Mouse (Mus musculus) heart, embryonic 12.5 days (tissue): ENCODE results near the gene Shisa6. TPM values are rescaled to one million over a fixed set of nuclear protein-coding genes. Genes with fewer than 3 reads are reported as not detected.

Experiments
- ATAC-seq: fragments of 200-750 bp; cut with Nextera tagmentation; 2 replicates; pipeline ENCODE4 v1.8.0; 2017; ENCODE audit warnings: moderate TSS enrichment, moderate library complexity; ENCODE audit not compliant: insufficient number of reproducible peaks, low FRiP score
- H3K27ac ChIP-seq: fragments of 300-500 bp; sonication (generic); 2 replicates; pipeline ENCODE4 v1.5.1; 2016; ENCODE audit warnings: mild to moderate bottlenecking, moderate library complexity; ENCODE audit not compliant: poor library complexity, severe bottlenecking
- H3K27me3 ChIP-seq: fragments of 300-500 bp; sonication (generic); replicated peaks from 2 replicates; pipeline ENCODE4 v1.6.1; 2016; ENCODE audit warnings: mild to moderate bottlenecking, moderate library complexity
- H3K36me3 ChIP-seq: fragments of 300-500 bp; sonication (generic); 2 replicates; pipeline ENCODE4 v1.6.1; 2016; ENCODE audit warnings: mild to moderate bottlenecking, moderate library complexity
- H3K4me1 ChIP-seq: fragments of 300-500 bp; sonication (generic); replicated peaks from 2 replicates; pipeline ENCODE4 v1.6.1; 2016; ENCODE audit warnings: mild to moderate bottlenecking
- H3K4me2 ChIP-seq: fragments of 300-500 bp; sonication (generic); 2 replicates; pipeline ENCODE4 v1.6.1; 2016; ENCODE audit warnings: mild to moderate bottlenecking, moderate library complexity
- H3K4me3 ChIP-seq: fragments of 300-500 bp; sonication (generic); 2 replicates; pipeline ENCODE4 v1.5.1; 2016; ENCODE audit warnings: mild to moderate bottlenecking
- H3K9ac ChIP-seq: fragments of 300-500 bp; sonication (generic); 2 replicates; pipeline ENCODE4 v1.6.1; 2016; ENCODE audit warnings: mild to moderate bottlenecking, moderate library complexity
- H3K9me3 ChIP-seq: fragments of 300-500 bp; sonication (generic); replicated peaks from 2 replicates; pipeline ENCODE4 v1.6.1; 2016; ENCODE audit warnings: mild to moderate bottlenecking, moderate library complexity
- WGBS: fragments of 180-500 bp; shearing (Covaris S2); methylation state at CpG from one replicate; pipeline ENCODE4 v1.1.7; 2016; 5-methylcytosine and 5-hydroxymethylcytosine counted together
- polyA plus RNA-seq: library from polyadenylated mRNA; unstranded; fragments of >200 nt; fragmentation: Nextera tagmentation; extraction: Ambion mirVana; gene quantifications from 2 replicates; pipeline ENCODE4 v1.2.1, GENCODE M21; 2016

Shisa6 gene
- 0.28 TPM in 2 replicates for polyA plus RNA-seq

DNA sequence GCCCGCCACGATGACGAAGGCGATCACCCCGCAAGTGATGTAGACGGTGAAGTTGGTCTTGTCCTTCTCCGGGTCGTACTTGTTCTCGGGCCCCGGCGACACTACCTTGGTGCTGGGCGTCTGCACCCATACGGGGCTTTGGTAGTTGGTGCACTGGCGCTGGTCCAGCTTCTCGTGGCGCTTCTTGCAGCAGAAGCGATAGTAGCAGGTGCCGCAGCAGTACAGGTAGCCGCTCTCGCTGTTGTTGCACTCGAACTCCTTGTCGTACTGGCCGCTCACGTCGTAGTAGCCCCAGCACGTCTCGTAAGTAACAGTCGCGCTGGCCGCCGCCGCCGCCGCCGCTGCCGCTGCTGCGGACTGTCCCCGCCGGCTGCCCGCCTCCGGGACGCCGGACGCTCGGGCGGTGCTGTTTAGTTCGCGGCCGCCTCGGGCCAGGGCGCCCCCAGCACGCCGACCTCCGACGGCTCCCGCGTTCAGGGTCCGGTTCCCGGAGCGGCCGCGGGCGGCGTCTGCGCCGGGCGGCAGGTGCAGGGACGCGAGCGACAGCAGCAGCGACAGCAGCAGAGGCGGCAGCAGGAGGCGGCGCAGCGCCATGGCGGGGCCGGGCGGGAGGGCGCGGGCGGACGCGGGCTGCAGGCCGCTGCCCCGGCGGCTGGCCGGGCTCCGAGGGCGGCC is at the start of gene Shisa6:
TSS of gene Shisa6 (minus strand) at position 594 of the 675 bp plus-strand sequence.
- no peak within 1 kb of the TSS for H3K27ac ChIP-seq
- ATAC-seq = 0 out of 2 replicates have a peak, but pooled peaks have one; percentile 5

DNA sequence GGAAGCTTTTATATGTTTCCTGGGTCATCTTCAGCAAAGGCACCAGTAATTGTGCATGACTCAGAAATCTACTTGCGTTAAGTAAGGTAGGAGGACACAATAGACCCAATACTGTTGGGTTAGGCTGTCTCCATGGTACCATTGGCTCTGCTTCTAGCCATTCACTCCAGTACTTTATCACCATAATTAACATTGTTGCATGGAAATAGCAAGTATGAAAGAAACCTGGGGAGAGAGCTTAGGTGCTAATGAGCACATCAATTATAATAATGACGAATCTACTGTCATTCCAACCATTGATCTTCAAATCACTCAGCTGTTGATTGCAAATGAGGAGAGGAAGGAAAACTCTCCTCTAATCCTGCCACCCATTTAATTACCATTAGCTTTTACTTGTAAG is 48.1 kb upstream of the Shisa6 start:
- H3K9me3 ChIP-seq = no peaks in the 10 kb centered on the region
- no peak overlapping the region for H3K27ac ChIP-seq
- H3K4me2 ChIP-seq = no peak overlapping the region
- no peaks in the 10 kb centered on the region for H3K36me3 ChIP-seq
- WGBS = 25% methylated on average over 2 of the region's 2 CpGs
- no peaks in the 10 kb centered on the region for H3K4me1 ChIP-seq
- ATAC-seq = no peak
- no peak overlapping the region for H3K4me3 ChIP-seq
- H3K27me3 ChIP-seq = peaks cover 5% of the 10 kb centered on the region
- H3K9ac ChIP-seq = no peak overlapping the region

More for the DNA sequence above, at the start of gene Shisa6:
- H3K36me3 ChIP-seq = no peaks in the 10 kb centered on the region
- peak within 1 kb of the TSS; percentile 69 for H3K9ac ChIP-seq
- H3K4me3 ChIP-seq = peak within 1 kb of the TSS; percentile 65
- peak within 1 kb of the TSS; percentile 96 for H3K4me2 ChIP-seq
- peaks cover 19% of the 10 kb centered on the region for H3K4me1 ChIP-seq
- H3K9me3 ChIP-seq = no peaks in the 10 kb centered on the region
- WGBS = under 1% methylated on average over 85 of the region's 89 CpGs
- H3K27me3 ChIP-seq = peaks cover 79% of the 10 kb centered on the region

DNA sequence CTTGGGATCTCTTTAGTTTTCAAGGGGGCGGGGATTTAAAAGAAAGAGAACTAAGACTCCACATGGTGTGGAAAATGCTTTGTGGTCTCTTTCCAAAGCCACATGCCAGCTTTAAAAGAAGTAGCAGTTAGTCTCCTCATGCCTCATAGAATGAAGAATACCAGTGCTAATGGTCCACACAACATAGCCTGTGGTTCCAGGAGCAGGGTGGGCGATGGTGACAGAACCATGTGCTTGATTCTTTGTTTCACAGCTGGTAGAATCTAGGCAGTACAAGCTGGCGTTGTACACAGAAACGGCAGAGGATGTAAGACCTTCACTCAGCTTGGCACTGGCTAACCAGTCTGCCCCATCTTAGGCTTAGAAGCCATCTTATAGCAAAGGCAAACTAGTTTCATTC is 43.3 kb upstream of the Shisa6 start:
- Histone ChIP-seq H3K9me3 (no peaks in the 10 kb centered on the region), H3K9ac (no peak overlapping the region), H3K27me3 (peaks cover 28% of the 10 kb centered on the region), H3K36me3 (no peaks in the 10 kb centered on the region), H3K27ac (no peak overlapping the region), H3K4me3 (no peak overlapping the region), H3K4me1 (peaks cover 5% of the 10 kb centered on the region; the same call in 1 of the 2 replicates), H3K4me2 (no peak overlapping the region)
- WGBS = 72% methylated on average over 4 of the region's 4 CpGs
- ATAC-seq = no peak

DNA sequence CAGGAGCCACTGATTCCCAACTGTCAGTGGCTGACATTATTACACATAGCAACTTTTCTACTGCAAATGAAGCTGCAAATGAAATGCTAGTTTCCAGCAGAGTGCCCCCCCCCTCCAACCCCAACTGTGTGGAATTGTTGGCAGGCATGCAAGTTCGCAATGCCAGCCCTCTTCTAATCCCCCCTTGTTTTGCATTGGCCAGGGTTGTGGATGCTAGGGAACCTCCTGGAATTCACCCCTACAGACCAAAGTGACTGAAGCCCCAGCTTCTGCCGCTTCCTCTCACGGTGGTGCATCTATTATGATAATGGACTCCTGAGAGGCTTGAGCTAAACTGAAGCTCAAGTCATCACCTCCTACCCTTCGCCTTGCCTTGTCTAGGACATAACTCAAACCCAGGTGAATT is 42.6 kb upstream of the Shisa6 start:
- Histone ChIP-seq H3K4me1 (peaks cover 5% of the 10 kb centered on the region; the same call in 1 of the 2 replicates), H3K36me3 (no peaks in the 10 kb centered on the region), H3K4me3 (no peak overlapping the region), H3K4me2 (no peak overlapping the region), H3K27me3 (peaks cover 28% of the 10 kb centered on the region), H3K9ac (no peak overlapping the region), H3K27ac (no peak overlapping the region), H3K9me3 (no peaks in the 10 kb centered on the region)
- no peak for ATAC-seq
- 18% methylated on average over 4 of the region's 4 CpGs for WGBS

GRCm38 (mm10) chr11:66567382-66567781 is 41.6 kb upstream of the Shisa6 start:
- Histone ChIP-seq H3K9me3 (no peaks in the 10 kb centered on the region), H3K36me3 (no peaks in the 10 kb centered on the region), H3K9ac (no peak overlapping the region), H3K4me1 (peaks cover 5% of the 10 kb centered on the region; the same call in 1 of the 2 replicates), H3K4me2 (peak overlapping the region; percentile 46), H3K4me3 (0 out of 2 replicates have a peak overlapping the region, but pooled peaks have one; percentile 2), H3K27me3 (peaks cover 28% of the 10 kb centered on the region), H3K27ac (no peak overlapping the region)
- no peak for ATAC-seq
- under 1% methylated on average over 10 of the region's 10 CpGs for WGBS

- Histone ChIP-seq H3K4me3 (no peak overlapping the region), H3K9me3 (no peaks in the 10 kb centered on the region), H3K36me3 (no peaks in the 10 kb centered on the region), H3K9ac (no peak overlapping the region), H3K4me1 (peaks cover 5% of the 10 kb centered on the region; the same call in 1 of the 2 replicates), H3K4me2 (no peak overlapping the region), H3K27ac (no peak overlapping the region), H3K27me3 (peaks cover 7% of the 10 kb centered on the region)
- 61% methylated on average over 7 of the region's 7 CpGs for WGBS
- no peak for ATAC-seq
Observed at GRCm38 (mm10) chr11:66562274-66562673, 36.5 kb upstream of the Shisa6 start.

GRCm38 (mm10) chr11:66537820-66538219 is 12.1 kb upstream of the Shisa6 start:
- no peak overlapping the region for H3K4me2 ChIP-seq
- no peaks in the 10 kb centered on the region for H3K27me3 ChIP-seq
- H3K36me3 ChIP-seq = no peaks in the 10 kb centered on the region
- 66% methylated on average over 1 of the region's 1 CpGs for WGBS
- H3K9ac ChIP-seq = no peak overlapping the region
- no peak overlapping the region for H3K4me3 ChIP-seq
- H3K27ac ChIP-seq = no peak overlapping the region
- H3K9me3 ChIP-seq = no peaks in the 10 kb centered on the region; the same call in 1 of the 2 replicates
- no peak for ATAC-seq
- H3K4me1 ChIP-seq = peaks cover 10% of the 10 kb centered on the region; the same call in 1 of the 2 replicates

- Histone ChIP-seq H3K27me3 (0 out of 2 replicates have a peak, but pooled peaks cover 4% of the 10 kb centered on the region), H3K4me2 (no peak overlapping the region), H3K4me3 (no peak overlapping the region), H3K9me3 (no peaks in the 10 kb centered on the region), H3K4me1 (no peaks in the 10 kb centered on the region), H3K9ac (no peak overlapping the region), H3K36me3 (no peaks in the 10 kb centered on the region), H3K27ac (no peak overlapping the region)
- no peak for ATAC-seq
- 80% methylated on average over 9 of the region's 9 CpGs for whole genome bisulfite sequencing
Observed at GRCm38 (mm10) chr11:66535866-66536265, 10.1 kb upstream of the Shisa6 start.

DNA sequence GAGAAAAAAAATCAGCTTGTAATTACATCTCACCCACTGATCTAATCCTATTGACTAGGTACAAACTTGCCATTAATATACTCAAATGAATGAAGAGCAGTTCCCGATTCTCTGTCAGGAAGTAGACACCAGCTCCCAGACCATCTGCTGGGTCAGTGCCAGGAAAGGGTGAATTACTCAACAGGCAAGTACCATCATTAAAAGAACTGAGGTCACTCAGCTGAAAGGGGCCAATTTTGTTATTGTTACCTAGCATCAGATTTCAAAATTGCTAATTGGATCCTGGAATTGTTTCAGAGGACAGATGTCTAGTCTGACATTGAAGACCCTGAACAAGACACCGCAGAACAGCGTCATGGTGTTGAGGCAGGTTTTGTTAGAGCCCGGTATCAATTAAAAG is 9.4 kb upstream of the Shisa6 start:
- Histone ChIP-seq H3K9me3 (no peaks in the 10 kb centered on the region), H3K4me1 (no peaks in the 10 kb centered on the region), H3K27ac (no peak overlapping the region), H3K4me3 (no peak overlapping the region), H3K27me3 (peaks cover 4% of the 10 kb centered on the region; the same call in 1 of the 2 replicates), H3K9ac (no peak overlapping the region), H3K36me3 (no peaks in the 10 kb centered on the region), H3K4me2 (no peak overlapping the region)
- 84% methylated on average over 4 of the region's 4 CpGs for WGBS
- ATAC-seq = no peak

GRCm38 (mm10) chr11:66534291-66534690 is 8.5 kb upstream of the Shisa6 start:
- H3K9ac ChIP-seq = no peak overlapping the region
- no peaks in the 10 kb centered on the region for H3K9me3 ChIP-seq
- no peak for ATAC-seq
- H3K36me3 ChIP-seq = no peaks in the 10 kb centered on the region
- H3K27me3 ChIP-seq = peaks cover 9% of the 10 kb centered on the region
- H3K4me3 ChIP-seq = no peak overlapping the region
- no peaks in the 10 kb centered on the region for H3K4me1 ChIP-seq
- 81% methylated on average over 4 of the region's 4 CpGs for WGBS
- no peak overlapping the region for H3K27ac ChIP-seq
- no peak overlapping the region for H3K4me2 ChIP-seq

DNA sequence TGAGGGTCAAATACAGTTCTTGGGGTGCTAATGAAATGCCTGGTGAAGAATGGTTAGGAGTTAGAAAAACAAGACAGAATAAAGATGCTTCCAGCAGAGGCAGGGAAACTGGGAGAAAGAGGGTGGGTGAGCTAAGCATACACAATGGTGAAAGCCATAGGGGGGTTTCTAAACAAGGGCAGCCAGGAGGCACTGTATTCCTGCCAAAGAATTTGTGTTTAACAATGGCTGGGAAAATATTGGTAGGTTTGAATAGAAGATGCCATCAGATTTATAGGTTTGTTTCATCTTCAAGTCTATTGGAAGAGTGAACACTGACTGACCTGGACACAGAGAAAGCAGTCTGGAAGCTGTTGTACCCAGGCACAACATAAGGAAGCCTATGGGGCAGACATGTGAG is 2.4 kb upstream of the Shisa6 start:
- H3K9ac ChIP-seq = no peak overlapping the region
- ATAC-seq = no peak
- no peaks in the 10 kb centered on the region for H3K36me3 ChIP-seq
- H3K9me3 ChIP-seq = no peaks in the 10 kb centered on the region
- no peak overlapping the region for H3K4me3 ChIP-seq
- peaks cover 66% of the 10 kb centered on the region for H3K27me3 ChIP-seq
- H3K4me2 ChIP-seq = no peak overlapping the region
- peaks cover 19% of the 10 kb centered on the region for H3K4me1 ChIP-seq
- no peak overlapping the region for H3K27ac ChIP-seq
